Mouse (Mus musculus): Measurements from ENCODE around the gene Pik3ip1.

DNA sequence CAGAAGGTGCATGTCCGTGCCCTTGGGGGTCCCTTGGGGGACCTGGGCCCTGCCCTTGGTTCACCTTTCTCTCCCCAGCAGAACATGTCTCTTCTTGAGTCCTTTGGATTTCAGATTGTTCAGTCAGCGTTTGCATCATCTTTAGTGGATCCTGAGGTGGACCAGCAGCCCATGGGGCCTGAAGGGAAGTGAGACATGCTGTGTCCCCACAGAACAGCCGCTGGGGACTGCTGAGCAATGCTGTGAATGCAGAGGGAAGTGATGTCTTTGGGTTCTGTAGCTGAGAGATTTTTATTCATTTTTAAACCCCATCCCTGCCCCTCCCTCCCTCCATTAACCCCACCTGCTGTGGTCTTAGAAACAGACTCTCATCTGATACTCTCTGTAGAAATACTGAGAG is 22.3 kb upstream of the Pik3ip1 start:
- no peak for TF ChIP-seq CTCF (IDR thresholded peaks at IDR 0.05; ENCODE audit: control insufficient read depth, insufficient read depth, insufficient read length)
- TF ChIP-seq MAX (IDR thresholded peaks at IDR 0.05) = no peak

All from C2C12 (cell line).